Mouse (Mus musculus): ENCODE measurements around the gene Fam129a.

GRCm38 (mm10) chr1:151638357-151638756, 67.4 kb downstream of the Fam129a start:
- no peak for TF ChIP-seq EP300 (IDR thresholded peaks at IDR 0.05; ENCODE audit: insufficient read depth, low read depth, low read length)
- no peak for TF ChIP-seq CTCF (IDR thresholded peaks at IDR 0.05; ENCODE audit: low read depth, low read length)
- no peak for TF ChIP-seq POLR2A (IDR thresholded peaks at IDR 0.05; ENCODE audit: insufficient read depth, low read length)

Measured in ES-Bruce4 (cell line).